Mouse (Mus musculus) forebrain, embryonic 11.5 days (tissue): Measurements from ENCODE around the gene Rnf187. TPM values are rescaled to one million over a fixed set of nuclear protein-coding genes. Genes with fewer than 3 reads are reported as not detected.

Experiments
- ATAC-seq: fragments of 200-750 bp; cut with Nextera tagmentation; replicated peaks from 2 replicates; pipeline ENCODE4 v1.8.0; 2017; ENCODE audit warnings: moderate TSS enrichment; ENCODE audit not compliant: low FRiP score
- DNase-seq: peaks from one replicate; pipeline ENCODE4 v3.0.0-alpha.2; 2017; ENCODE audit warnings: low spot score
- H3K27ac ChIP-seq: fragments of 300-500 bp; sonication (generic); 2 replicates; pipeline ENCODE4 v1.5.1; 2014; ENCODE audit warnings: low read depth, low read length
- H3K27me3 ChIP-seq: fragments of 300-500 bp; sonication (generic); 2 replicates; pipeline ENCODE4 v1.6.1; 2014; ENCODE audit warnings: mild to moderate bottlenecking, low read length, mixed read lengths; ENCODE audit not compliant: control insufficient read depth, insufficient read depth
- H3K36me3 ChIP-seq: fragments of 300-500 bp; sonication (generic); 2 replicates; pipeline ENCODE4 v1.6.1; 2014; ENCODE audit warnings: mild to moderate bottlenecking, low read length, moderate library complexity, mixed read lengths; ENCODE audit not compliant: control insufficient read depth, insufficient read depth
- H3K4me1 ChIP-seq: fragments of 300-500 bp; sonication (generic); replicated peaks from 2 replicates; pipeline ENCODE4 v1.6.1; 2014; ENCODE audit warnings: low read length, mixed read lengths; ENCODE audit not compliant: control insufficient read depth, insufficient read depth
- H3K4me2 ChIP-seq: fragments of 300-500 bp; sonication (generic); 2 replicates; pipeline ENCODE4 v1.6.1; 2014; ENCODE audit warnings: low read depth, mild to moderate bottlenecking, low read length, moderate library complexity, mixed read lengths; ENCODE audit not compliant: severe bottlenecking
- H3K4me3 ChIP-seq: fragments of 300-500 bp; sonication (generic); 2 replicates; pipeline ENCODE4 v1.5.1; 2014; ENCODE audit warnings: low read depth, low read length
- H3K9ac ChIP-seq: fragments of 300-500 bp; sonication (generic); 2 replicates; pipeline ENCODE4 v1.6.1; 2014; ENCODE audit warnings: low read length
- H3K9me3 ChIP-seq: fragments of 300-500 bp; sonication (generic); 2 replicates; pipeline ENCODE4 v1.6.1; 2016; ENCODE audit warnings: low read length, mixed read lengths; ENCODE audit not compliant: control insufficient read depth
- WGBS: fragments of 180-500 bp; shearing (Covaris S2); extraction: QIAGEN DNeasy Blood & Tissue Kit; methylation state at CpG from one replicate; pipeline ENCODE4 v1.1.7; 2014; 5-methylcytosine and 5-hydroxymethylcytosine counted together
- polyA plus RNA-seq: library from polyadenylated mRNA; unstranded; fragments of >200 nt; fragmentation: Nextera tagmentation; extraction: Ambion mirVana; gene quantifications from 2 replicates; pipeline ENCODE4 v1.2.1, GENCODE M21; 2014

Gene Rnf187
- polyA plus RNA-seq, 1 experiment from 2014 or later = 386 TPM

GRCm38 (mm10) chr11:58913776-58914175, 24.9 kb downstream of the Rnf187 start:
- Histone ChIP-seq H3K4me1 (0 out of 2 replicates have a peak, but pooled peaks cover 2% of the 10 kb centered on the region), H3K9me3 (no peaks in the 10 kb centered on the region), H3K27ac (no peak overlapping the region), H3K4me2 (peak overlapping the region; percentile 46; the same call in 1 of the 2 replicates), H3K9ac (no peak overlapping the region), H3K36me3 (no peaks in the 10 kb centered on the region), H3K27me3 (no peaks in the 10 kb centered on the region), H3K4me3 (no peak overlapping the region)
- WGBS = 94% methylated on average over 1 of the region's 1 CpGs
- no peak for DNase-seq
- ATAC-seq = no peak

GRCm38 (mm10) chr11:58904838-58905237, 33.9 kb downstream of the Rnf187 start:
- DNase-seq (no peak), ATAC-seq (0 out of 2 replicates have a peak, but pooled peaks have one; percentile 34)
- no peaks in the 10 kb centered on the region for H3K9me3 ChIP-seq
- H3K27ac ChIP-seq = no peak overlapping the region
- no peak overlapping the region for H3K4me3 ChIP-seq
- H3K4me1 ChIP-seq = 0 out of 2 replicates have a peak, but pooled peaks cover 2% of the 10 kb centered on the region
- WGBS = 51% methylated on average over 6 of the region's 6 CpGs
- H3K9ac ChIP-seq = no peak overlapping the region
- no peaks in the 10 kb centered on the region for H3K27me3 ChIP-seq
- no peak overlapping the region for H3K4me2 ChIP-seq
- no peaks in the 10 kb centered on the region for H3K36me3 ChIP-seq

- H3K36me3 ChIP-seq = no peaks in the 10 kb centered on the region
- H3K4me1 ChIP-seq = 0 out of 2 replicates have a peak, but pooled peaks cover 2% of the 10 kb centered on the region
- H3K9ac ChIP-seq = 0 out of 2 replicates have a peak overlapping the region, but pooled peaks have one; percentile 35
- H3K4me2 ChIP-seq = peak overlapping the region; percentile 89; the same call in 1 of the 2 replicates
- no peak overlapping the region for H3K27ac ChIP-seq
- no peak; the same call in 1 of the 2 replicates for ATAC-seq
- no peaks in the 10 kb centered on the region for H3K9me3 ChIP-seq
- peak overlapping the region; percentile 79 for H3K4me3 ChIP-seq
- no peak for DNase-seq
- WGBS = 3% methylated on average over 8 of the region's 8 CpGs
- no peaks in the 10 kb centered on the region for H3K27me3 ChIP-seq
Observed at GRCm38 (mm10) chr11:58904410-58904718, 34.4 kb downstream of the Rnf187 start.

GRCm38 (mm10) chr11:58903511-58904409, 35.0 kb downstream of the Rnf187 start, which contains the start of gene Zfp39:
TSS of gene Zfp39 (minus strand) at chr11:58904225.
- Histone ChIP-seq H3K4me3 (peak within 1 kb of the TSS; percentile 79), H3K27me3 (no peaks in the 10 kb centered on the region), H3K4me2 (peak within 1 kb of the TSS; percentile 89), H3K9me3 (no peaks in the 10 kb centered on the region), H3K36me3 (no peaks in the 10 kb centered on the region; the same call in 1 of the 2 replicates), H3K4me1 (0 out of 2 replicates have a peak, but pooled peaks cover 2% of the 10 kb centered on the region), H3K27ac (peak within 1 kb of the TSS; percentile 53), H3K9ac (peak within 1 kb of the TSS; percentile 94)
- peak; percentile 98 for ATAC-seq
- peak; percentile 97 for DNase-seq
- WGBS = under 1% methylated on average over 40 of the region's 40 CpGs

DNA sequence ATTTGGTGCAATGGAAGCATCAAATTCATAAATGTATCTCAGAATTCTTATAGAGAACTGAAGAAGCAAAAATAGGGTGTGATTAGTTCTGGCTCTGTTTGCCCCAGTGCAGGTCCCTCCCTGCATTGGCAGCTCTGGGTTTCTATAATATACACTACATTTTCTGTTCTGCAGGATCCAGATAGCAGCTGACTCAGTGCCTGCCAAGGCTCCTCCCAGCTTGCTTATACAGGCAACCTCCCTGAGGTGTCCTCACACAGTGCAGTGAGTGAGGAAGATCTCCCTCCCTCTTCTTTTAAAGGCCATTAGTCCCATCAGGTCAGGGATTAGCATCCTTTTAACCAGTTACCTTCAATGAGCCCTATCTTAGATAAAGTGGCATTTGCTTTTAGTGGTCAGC, 37.6 kb downstream of the Rnf187 start:
- Histone ChIP-seq H3K36me3 (no peaks in the 10 kb centered on the region; the same call in 1 of the 2 replicates), H3K27ac (no peak overlapping the region), H3K4me3 (no peak overlapping the region), H3K4me1 (0 out of 2 replicates have a peak, but pooled peaks cover 2% of the 10 kb centered on the region), H3K4me2 (no peak overlapping the region), H3K27me3 (no peaks in the 10 kb centered on the region), H3K9ac (no peak overlapping the region), H3K9me3 (no peaks in the 10 kb centered on the region)
- ATAC-seq (no peak), DNase-seq (no peak)

DNA sequence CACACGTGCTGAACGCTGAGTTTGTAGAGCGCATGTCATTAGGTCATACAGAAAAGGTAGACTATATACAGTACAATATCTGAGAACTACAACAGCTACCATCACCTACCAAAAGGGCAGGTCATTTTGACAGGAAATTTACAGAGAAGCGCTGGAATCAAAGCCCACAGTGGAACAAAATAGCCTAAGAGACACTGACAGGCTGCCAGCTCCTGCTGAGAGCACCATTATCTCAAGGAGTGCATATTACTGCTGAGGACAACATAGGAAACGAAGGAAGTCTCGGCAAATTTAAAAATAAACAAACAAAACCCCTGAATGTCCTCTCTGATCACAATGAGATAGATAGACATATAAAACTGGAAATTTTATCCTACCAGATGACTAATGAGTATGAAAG, 41.2 kb downstream of the Rnf187 start:
- Histone ChIP-seq H3K4me3 (no peak overlapping the region), H3K9ac (no peak overlapping the region), H3K27ac (no peak overlapping the region), H3K4me1 (no peaks in the 10 kb centered on the region), H3K9me3 (no peaks in the 10 kb centered on the region), H3K27me3 (no peaks in the 10 kb centered on the region), H3K4me2 (no peak overlapping the region), H3K36me3 (peaks cover 4% of the 10 kb centered on the region; the same call in 1 of the 2 replicates)
- WGBS = 86% methylated on average over 6 of the region's 6 CpGs
- no peak for ATAC-seq
- no peak for DNase-seq

DNA sequence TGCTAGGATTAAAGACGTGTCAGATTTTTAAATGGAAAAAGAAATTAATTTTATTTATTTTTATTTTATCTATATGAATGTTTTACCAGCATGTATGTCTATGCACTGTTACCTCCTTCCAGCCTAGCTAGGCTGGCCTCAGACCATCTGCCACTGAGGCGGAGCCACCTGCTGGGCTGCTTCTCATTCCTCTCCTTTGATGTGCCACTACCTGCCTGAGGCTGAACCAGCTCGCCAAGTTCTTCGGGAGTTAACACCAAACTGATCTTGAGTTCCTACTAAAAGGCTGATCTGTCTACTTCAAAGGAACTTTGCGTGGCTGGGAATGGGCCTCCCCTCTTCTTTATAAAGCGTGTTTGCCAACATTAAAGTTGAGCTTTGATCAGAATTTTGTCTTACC, 44.3 kb downstream of the Rnf187 start:
- ATAC-seq = no peak
- DNase-seq = no peak
- H3K27ac ChIP-seq = no peak overlapping the region

GRCm38 (mm10) chr11:58890511-58890910, 48.2 kb downstream of the Rnf187 start:
- WGBS = 93% methylated on average over 10 of the region's 10 CpGs
- H3K36me3 ChIP-seq = peaks cover 5% of the 10 kb centered on the region; the same call in 1 of the 2 replicates
- ATAC-seq = no peak

More for the DNA sequence above, 44.3 kb downstream of the Rnf187 start:
- Histone ChIP-seq H3K4me2 (no peak overlapping the region), H3K36me3 (peaks cover 7% of the 10 kb centered on the region; the same call in 1 of the 2 replicates), H3K9ac (no peak overlapping the region), H3K4me1 (no peaks in the 10 kb centered on the region), H3K9me3 (no peaks in the 10 kb centered on the region), H3K4me3 (no peak overlapping the region), H3K27me3 (no peaks in the 10 kb centered on the region)
- 76% methylated on average over 6 of the region's 6 CpGs for WGBS

More at GRCm38 (mm10) chr11:58890511-58890910, 48.2 kb downstream of the Rnf187 start:
- Histone ChIP-seq H3K9me3 (no peaks in the 10 kb centered on the region), H3K4me3 (no peak overlapping the region), H3K4me2 (no peak overlapping the region), H3K9ac (no peak overlapping the region), H3K4me1 (no peaks in the 10 kb centered on the region), H3K27me3 (no peaks in the 10 kb centered on the region), H3K27ac (no peak overlapping the region)
- no peak for DNase-seq
